Mouse (Mus musculus) mammary gland, adult 2 months (tissue): ENCODE results near the gene Adgrg5. TPM values are rescaled to one million over a fixed set of nuclear protein-coding genes. Genes with fewer than 3 reads are reported as not detected.

ENCODE experiments used
- polyA plus RNA-seq: library from polyadenylated mRNA; depleted of rRNA; stranded (reverse); fragments of >200 nt; gene quantifications from 2 replicates; pipeline ENCODE4 v1.2.3, GENCODE M21; 2012; ENCODE audit warnings: low replicate concordance; rRNA removed

Gene Adgrg5
- 22.7 and 31.4 TPM in 2 replicates for polyA plus RNA-seq

GRCm38 (mm10) chr8:94923405-94923804, at the start of gene Adgrg5:
Adgrg5 (plus strand) TSS chr8:94923694.

GRCm38 (mm10) chr8:94876197-94876730, 47.2 kb upstream of the Adgrg5 start, which contains the start of gene Dok4:
Dok4 (minus strand) TSS chr8:94876330.

GRCm38 (mm10) chr8:94917851-94918495, 5.5 kb upstream of the Adgrg5 start, which contains the start of gene Ccdc102a:
Ccdc102a (minus strand) TSS chr8:94918098.

GRCm38 (mm10) chr8:94974467-94975165, 51.1 kb downstream of the Adgrg5 start, which contains the start of gene Adgrg1:
Adgrg1 (plus strand) TSS chr8:94974751.

Other genes with a start within 250 kb of the Adgrg5 start
- gene Pllp, start 227.4 kb upstream of the Adgrg5 start, polyA plus RNA-seq, result 17.2 and 28.2 TPM in 2 replicates
- 51.7 and 54.3 TPM in 2 replicates for gene Ccl22, start 178.1 kb upstream of the Adgrg5 start, polyA plus RNA-seq
- 38.3 and 72.8 TPM in 2 replicates for gene Cx3cl1, start 151.7 kb upstream of the Adgrg5 start, polyA plus RNA-seq
- 2.1 TPM in 2 replicates for gene Ccl17, start 113.2 kb upstream of the Adgrg5 start, polyA plus RNA-seq
- 317 and 419 TPM in 2 replicates for gene Coq9, start 85.4 kb upstream of the Adgrg5 start, polyA plus RNA-seq
- 33.1 and 36.7 TPM in 2 replicates for gene Ciapin1, start 85.3 kb upstream of the Adgrg5 start, polyA plus RNA-seq
- gene Polr2c, start 66.2 kb upstream of the Adgrg5 start, polyA plus RNA-seq, result 67.7 and 133 TPM in 2 replicates
- gene Dok4, start 47.4 kb upstream of the Adgrg5 start, polyA plus RNA-seq, result 19.6 and 19.7 TPM in 2 replicates
- gene Ccdc102a, start 5.6 kb upstream of the Adgrg5 start, polyA plus RNA-seq, result 9.3 and 24.4 TPM in 2 replicates
- 138 and 237 TPM in 2 replicates for gene Adgrg1, start 51.1 kb downstream of the Adgrg5 start, polyA plus RNA-seq
- gene Adgrg3, start 94.0 kb downstream of the Adgrg5 start, polyA plus RNA-seq, result 7.5 and 9.6 TPM in 2 replicates
- gene Drc7, start 131.4 kb downstream of the Adgrg5 start, polyA plus RNA-seq, result 0.08 and 0.09 TPM in 2 replicates
- gene Katnb1, start 157.5 kb downstream of the Adgrg5 start, polyA plus RNA-seq, result 14.9 and 19.3 TPM in 2 replicates